Mouse (Mus musculus): Measurements from ENCODE around the gene R3hdm2. TPM values are rescaled to one million over a fixed set of nuclear protein-coding genes. Genes with fewer than 3 reads are reported as not detected.

R3hdm2 gene
- 100 to 1,000 TPM; 174 to 178 TPM for total RNA-seq (2021)
- long read RNA-seq, full-length matches to known transcripts: 1 of 46 reads
- long read RNA-seq, partial matches to known transcripts: 27 of 46 reads
- long read RNA-seq, other reads (novel, unspliced or antisense): 18 of 46 reads

- DNase-seq (ENCODE audit: low spot score in 2 of 2): peak; percentile 88 to 93
Measured at GRCm38 (mm10) chr10:127380251-127380691, at the start of gene R3hdm2. TSS of gene R3hdm2 (plus strand) at chr10:127380327.

- peak in 1 of 2 experiments; percentile 23 for DNase-seq (ENCODE audit: low spot score in 2 of 2)
Measured at GRCm38 (mm10) chr10:127332211-127332874, 47.8 kb upstream of the R3hdm2 start.

GRCm38 (mm10) chr10:127333152-127333551 is 47.0 kb upstream of the R3hdm2 start:
- DNase-seq (ENCODE audit: low spot score in 2 of 2): no peak

GRCm38 (mm10) chr10:127335271-127335670 is 44.9 kb upstream of the R3hdm2 start:
- no peak for DNase-seq (ENCODE audit: low spot score in 2 of 2)

- DNase-seq (ENCODE audit: low spot score in 2 of 2): no peak
Measured at GRCm38 (mm10) chr10:127336952-127337351, 43.2 kb upstream of the R3hdm2 start.

- no peak for DNase-seq (ENCODE audit: low spot score in 2 of 2)
Measured at GRCm38 (mm10) chr10:127337536-127338099, 42.5 kb upstream of the R3hdm2 start.

- DNase-seq (ENCODE audit: low spot score in 2 of 2): peak; percentile 90 to 91
Measured at GRCm38 (mm10) chr10:127338930-127339682, 41.0 kb upstream of the R3hdm2 start.

GRCm38 (mm10) chr10:127339683-127340576 is 40.2 kb upstream of the R3hdm2 start:
- peak in 1 of 2 experiments; percentile 42 for DNase-seq (ENCODE audit: low spot score in 2 of 2)

- peak in 1 of 2 experiments; percentile 30 for DNase-seq (ENCODE audit: low spot score in 2 of 2)
Measured at GRCm38 (mm10) chr10:127340577-127341359, 39.4 kb upstream of the R3hdm2 start.

GRCm38 (mm10) chr10:127341360-127341690 is 38.8 kb upstream of the R3hdm2 start:
- DNase-seq (ENCODE audit: low spot score in 2 of 2): peak in 1 of 2 experiments; percentile 16

GRCm38 (mm10) chr10:127341891-127342639 is 38.1 kb upstream of the R3hdm2 start, which contains the start of gene Gli1:
TSS of gene Gli1 (minus strand) at chr10:127341974.
- peak; percentile 83 to 84 for DNase-seq (ENCODE audit: low spot score in 2 of 2)

- no peak for DNase-seq (ENCODE audit: low spot score in 2 of 2)
Measured at GRCm38 (mm10) chr10:127343029-127343428, 37.1 kb upstream of the R3hdm2 start.

GRCm38 (mm10) chr10:127346173-127346572 is 34.0 kb upstream of the R3hdm2 start:
- DNase-seq (ENCODE audit: low spot score in 2 of 2): no peak

GRCm38 (mm10) chr10:127348957-127349356 is 31.2 kb upstream of the R3hdm2 start:
- DNase-seq (ENCODE audit: low spot score in 2 of 2): no peak

- no peak for DNase-seq (ENCODE audit: low spot score in 2 of 2)
Measured at GRCm38 (mm10) chr10:127349810-127350209, 30.3 kb upstream of the R3hdm2 start.

GRCm38 (mm10) chr10:127350594-127351284 is 29.4 kb upstream of the R3hdm2 start:
- DNase-seq (ENCODE audit: low spot score in 2 of 2): peak; percentile 70 to 78

GRCm38 (mm10) chr10:127351285-127351595 is 28.9 kb upstream of the R3hdm2 start:
- DNase-seq (ENCODE audit: low spot score in 2 of 2): no peak

GRCm38 (mm10) chr10:127351719-127352118 is 28.4 kb upstream of the R3hdm2 start:
- no peak for DNase-seq (ENCODE audit: low spot score in 2 of 2)

GRCm38 (mm10) chr10:127352187-127352586 is 27.9 kb upstream of the R3hdm2 start:
- DNase-seq (ENCODE audit: low spot score in 2 of 2): peak in 1 of 2 experiments; percentile 10

All from layer of hippocampus, postnatal 10 days (tissue).